Mouse (Mus musculus) midbrain, embryonic 11.5 days (tissue): Measurements from ENCODE around the gene Esrrg. TPM values are rescaled to one million over a fixed set of nuclear protein-coding genes. Genes with fewer than 3 reads are reported as not detected.

ENCODE experiments used
- ATAC-seq: fragments of 200-750 bp; cut with Nextera tagmentation; 2 replicates; pipeline ENCODE4 v1.8.0; 2017; ENCODE audit warnings: moderate TSS enrichment, moderate library complexity; ENCODE audit not compliant: low FRiP score
- DNase-seq: peaks from one replicate; pipeline ENCODE4 v3.0.0; 2015; ENCODE audit warnings: low spot score; ENCODE audit errors: missing footprints
- H3K27ac ChIP-seq: fragments of 300-500 bp; sonication (generic); 2 replicates; pipeline ENCODE4 v1.5.1; 2014; ENCODE audit warnings: low read depth, low read length
- H3K27me3 ChIP-seq: fragments of 300-500 bp; sonication (generic); 2 replicates; pipeline ENCODE4 v1.6.1; 2014; ENCODE audit warnings: mild to moderate bottlenecking, low read length, moderate library complexity, mixed read lengths; ENCODE audit not compliant: control insufficient read depth, insufficient read depth
- H3K36me3 ChIP-seq: fragments of 300-500 bp; sonication (generic); 2 replicates; pipeline ENCODE4 v1.6.1; 2014; ENCODE audit warnings: mild to moderate bottlenecking, low read length, moderate library complexity, mixed read lengths; ENCODE audit not compliant: control insufficient read depth, insufficient read depth
- H3K4me1 ChIP-seq: fragments of 300-500 bp; sonication (generic); 2 replicates; pipeline ENCODE4 v1.6.1; 2014; ENCODE audit warnings: low read length; ENCODE audit not compliant: control insufficient read depth, insufficient read depth
- H3K4me2 ChIP-seq: fragments of 300-500 bp; sonication (generic); 2 replicates; pipeline ENCODE4 v1.6.1; 2014; ENCODE audit warnings: mild to moderate bottlenecking, moderate library complexity
- H3K4me3 ChIP-seq: fragments of 300-500 bp; sonication (generic); 2 replicates; pipeline ENCODE4 v1.5.1; 2014; ENCODE audit warnings: low read depth, low read length
- H3K9ac ChIP-seq: fragments of 300-500 bp; sonication (generic); 2 replicates; pipeline ENCODE4 v1.6.1; 2014; ENCODE audit warnings: low read length
- H3K9me3 ChIP-seq: fragments of 300-500 bp; sonication (generic); 2 replicates; pipeline ENCODE4 v1.6.1; 2016; ENCODE audit warnings: low read length; ENCODE audit not compliant: control insufficient read depth
- WGBS: fragments of 180-500 bp; shearing (Covaris S2); extraction: QIAGEN DNeasy Blood & Tissue Kit; methylation state at CpG from one replicate; pipeline ENCODE4 v1.1.7; 2014; 5-methylcytosine and 5-hydroxymethylcytosine counted together
- polyA plus RNA-seq: library from polyadenylated mRNA; unstranded; fragments of >200 nt; fragmentation: Nextera tagmentation; extraction: Ambion mirVana; gene quantifications from 2 replicates; pipeline ENCODE4 v1.2.1, GENCODE M21; 2014

The Esrrg gene
- polyA plus RNA-seq: 5.9 and 7.5 TPM in 2 replicates

DNA sequence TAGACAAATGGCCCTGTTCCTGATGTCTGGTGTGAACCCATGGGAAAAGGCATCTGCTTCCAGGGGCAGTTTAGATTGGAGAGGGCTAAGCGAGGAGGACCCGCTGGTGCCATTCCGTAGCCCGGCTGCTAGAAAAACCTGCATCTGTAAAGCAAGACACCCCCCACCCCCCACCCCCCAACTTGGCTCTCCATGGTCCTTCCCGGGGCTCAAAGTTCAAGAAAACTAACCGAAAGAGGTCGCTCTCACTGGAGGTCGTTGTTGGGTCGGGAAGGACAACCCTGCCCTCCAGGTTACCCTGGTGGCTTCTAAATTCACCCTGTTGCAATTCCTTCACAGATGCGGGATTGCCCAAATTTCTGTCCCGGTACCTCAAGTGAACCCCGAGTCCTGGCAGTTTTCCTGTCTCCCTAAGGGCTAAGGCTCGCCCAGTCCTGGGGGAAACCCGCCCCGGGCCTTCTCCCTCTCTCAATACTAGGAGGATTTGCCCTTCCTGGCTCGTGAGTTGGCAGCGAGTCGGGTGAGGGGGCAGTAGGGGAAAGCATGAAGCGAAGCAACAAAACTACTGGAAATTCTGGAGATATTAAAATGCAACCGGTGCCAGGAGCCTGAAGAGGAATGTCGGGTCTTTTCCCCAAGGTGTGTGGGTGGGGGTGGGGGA lies at the start of gene Esrrg:
Esrrg (plus strand) TSS at position 531 of the 661 bp plus-strand sequence.
- WGBS: under 1% methylated on average over 21 of the region's 21 CpGs
- H3K36me3 ChIP-seq: no peaks in the 10 kb centered on the region

DNA sequence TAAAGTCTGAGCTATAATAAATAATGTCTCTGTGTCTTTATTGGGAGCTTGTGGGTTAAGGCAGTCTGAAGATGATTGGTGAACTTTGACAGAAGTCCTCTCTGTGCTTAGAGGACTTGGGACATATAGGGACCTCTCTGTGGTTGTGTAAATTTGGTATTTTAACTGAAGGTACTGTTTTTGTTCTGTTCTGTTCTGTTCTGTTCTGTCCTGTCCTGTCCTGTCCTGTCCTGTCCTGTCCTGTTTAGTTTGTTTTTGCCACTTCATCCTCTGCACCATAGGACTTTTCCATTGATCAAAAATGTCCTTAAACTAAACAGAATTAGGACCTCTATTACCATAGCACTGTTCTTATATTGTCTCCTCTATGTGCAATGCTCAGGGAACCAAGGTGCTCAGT lies 24.6 kb upstream of the Esrrg start:
- Histone ChIP-seq H3K4me3 (no peak overlapping the region), H3K9ac (no peak overlapping the region), H3K36me3 (no peaks in the 10 kb centered on the region), H3K27me3 (no peaks in the 10 kb centered on the region), H3K4me1 (no peaks in the 10 kb centered on the region), H3K27ac (no peak overlapping the region), H3K4me2 (no peak overlapping the region), H3K9me3 (no peaks in the 10 kb centered on the region)
- DNase-seq (no peak), ATAC-seq (no peak)

More for the DNA sequence above, at the start of gene Esrrg:
- no peaks in the 10 kb centered on the region for H3K9me3 ChIP-seq
- peaks cover 32% of the 10 kb centered on the region for H3K4me1 ChIP-seq
- H3K4me2 ChIP-seq: peak within 1 kb of the TSS; percentile 84
- peaks cover 76% of the 10 kb centered on the region for H3K27me3 ChIP-seq
- peak within 1 kb of the TSS; percentile 44 for H3K4me3 ChIP-seq
- H3K27ac ChIP-seq: no peak within 1 kb of the TSS
- ATAC-seq (no peak), DNase-seq (peak; percentile 97)
- peak within 1 kb of the TSS; percentile 59 for H3K9ac ChIP-seq

DNA sequence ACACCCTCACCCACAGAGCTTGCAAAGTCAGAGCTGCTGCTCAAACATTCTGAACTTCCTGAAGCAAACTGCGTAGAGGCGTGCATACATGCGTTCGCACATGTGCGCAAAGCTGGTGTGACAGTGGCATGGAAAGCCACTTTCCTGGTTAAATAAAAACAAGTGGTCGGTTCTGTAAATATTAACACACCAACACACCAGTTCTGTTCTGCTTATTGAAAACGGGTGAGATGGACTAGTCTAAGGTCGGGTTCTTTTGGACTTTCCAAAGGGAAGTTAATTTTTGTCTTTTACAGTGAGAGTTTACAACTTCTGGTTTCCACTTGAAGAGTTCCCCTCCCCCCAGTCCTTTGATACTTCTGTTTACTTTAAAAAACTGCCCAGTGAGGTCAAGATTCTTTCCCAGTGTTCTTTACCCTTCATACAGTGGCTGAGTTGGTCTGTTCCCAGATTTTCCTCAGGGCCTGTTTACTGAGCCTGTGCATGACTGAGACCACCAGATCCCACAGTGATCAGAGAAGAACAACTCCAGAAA lies 22.0 kb upstream of the Esrrg start:
- 89% methylated on average over 8 of the region's 8 CpGs for WGBS

DNA sequence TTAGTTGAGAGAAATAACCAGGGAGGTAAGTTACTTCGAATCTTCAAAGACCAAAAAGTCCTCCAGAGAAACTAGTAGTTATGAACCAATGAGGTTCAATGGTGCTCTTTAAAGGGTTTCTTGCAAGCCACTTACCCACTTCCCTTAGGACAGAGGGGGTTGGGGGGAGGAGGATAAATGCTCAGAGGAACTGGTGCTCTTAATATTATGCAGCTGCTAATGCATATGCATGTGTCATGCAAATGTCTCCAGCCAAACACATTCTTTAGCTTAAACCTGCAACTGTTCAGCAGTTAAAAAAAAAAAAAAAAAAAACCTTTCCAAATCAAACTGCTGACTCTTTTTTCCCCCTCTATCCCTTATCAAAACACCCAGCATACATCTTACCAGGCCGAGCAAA lies 5.6 kb upstream of the Esrrg start:
- Histone ChIP-seq H3K4me2 (no peak overlapping the region), H3K4me3 (no peak overlapping the region), H3K9ac (no peak overlapping the region), H3K36me3 (no peaks in the 10 kb centered on the region), H3K27ac (no peak overlapping the region), H3K27me3 (peaks cover 46% of the 10 kb centered on the region), H3K4me1 (peaks cover 28% of the 10 kb centered on the region), H3K9me3 (no peaks in the 10 kb centered on the region)
- ATAC-seq: no peak
- DNase-seq: peak; percentile 77
- 44% methylated on average over 2 of the region's 2 CpGs for WGBS

More for the DNA sequence above, 22.0 kb upstream of the Esrrg start:
- no peaks in the 10 kb centered on the region for H3K4me1 ChIP-seq
- no peak overlapping the region for H3K27ac ChIP-seq
- H3K4me2 ChIP-seq: no peak overlapping the region
- ATAC-seq (no peak), DNase-seq (no peak)
- no peaks in the 10 kb centered on the region for H3K9me3 ChIP-seq
- no peak overlapping the region for H3K9ac ChIP-seq
- no peak overlapping the region for H3K4me3 ChIP-seq
- no peaks in the 10 kb centered on the region for H3K27me3 ChIP-seq
- no peaks in the 10 kb centered on the region for H3K36me3 ChIP-seq

GRCm38 (mm10) chr1:187604063-187604484 lies 4.5 kb upstream of the Esrrg start:
- H3K27me3 ChIP-seq: peaks cover 56% of the 10 kb centered on the region
- no peaks in the 10 kb centered on the region for H3K9me3 ChIP-seq
- DNase-seq (peak; percentile 92), ATAC-seq (no peak)
- no peak overlapping the region for H3K4me3 ChIP-seq
- H3K36me3 ChIP-seq: no peaks in the 10 kb centered on the region
- no peak overlapping the region for H3K27ac ChIP-seq
- WGBS: 2% methylated on average over 11 of the region's 11 CpGs
- H3K4me2 ChIP-seq: no peak overlapping the region
- H3K4me1 ChIP-seq: peaks cover 28% of the 10 kb centered on the region
- no peak overlapping the region for H3K9ac ChIP-seq

GRCm38 (mm10) chr1:187604691-187605310 lies 3.8 kb upstream of the Esrrg start:
- Histone ChIP-seq H3K36me3 (no peaks in the 10 kb centered on the region), H3K4me3 (no peak overlapping the region), H3K4me1 (peaks cover 29% of the 10 kb centered on the region), H3K9ac (no peak overlapping the region), H3K27ac (no peak overlapping the region), H3K4me2 (peak overlapping the region; percentile 42), H3K27me3 (peaks cover 62% of the 10 kb centered on the region), H3K9me3 (no peaks in the 10 kb centered on the region)
- ATAC-seq (no peak), DNase-seq (peak; percentile 93)
- 1% methylated on average over 24 of the region's 24 CpGs for WGBS

DNA sequence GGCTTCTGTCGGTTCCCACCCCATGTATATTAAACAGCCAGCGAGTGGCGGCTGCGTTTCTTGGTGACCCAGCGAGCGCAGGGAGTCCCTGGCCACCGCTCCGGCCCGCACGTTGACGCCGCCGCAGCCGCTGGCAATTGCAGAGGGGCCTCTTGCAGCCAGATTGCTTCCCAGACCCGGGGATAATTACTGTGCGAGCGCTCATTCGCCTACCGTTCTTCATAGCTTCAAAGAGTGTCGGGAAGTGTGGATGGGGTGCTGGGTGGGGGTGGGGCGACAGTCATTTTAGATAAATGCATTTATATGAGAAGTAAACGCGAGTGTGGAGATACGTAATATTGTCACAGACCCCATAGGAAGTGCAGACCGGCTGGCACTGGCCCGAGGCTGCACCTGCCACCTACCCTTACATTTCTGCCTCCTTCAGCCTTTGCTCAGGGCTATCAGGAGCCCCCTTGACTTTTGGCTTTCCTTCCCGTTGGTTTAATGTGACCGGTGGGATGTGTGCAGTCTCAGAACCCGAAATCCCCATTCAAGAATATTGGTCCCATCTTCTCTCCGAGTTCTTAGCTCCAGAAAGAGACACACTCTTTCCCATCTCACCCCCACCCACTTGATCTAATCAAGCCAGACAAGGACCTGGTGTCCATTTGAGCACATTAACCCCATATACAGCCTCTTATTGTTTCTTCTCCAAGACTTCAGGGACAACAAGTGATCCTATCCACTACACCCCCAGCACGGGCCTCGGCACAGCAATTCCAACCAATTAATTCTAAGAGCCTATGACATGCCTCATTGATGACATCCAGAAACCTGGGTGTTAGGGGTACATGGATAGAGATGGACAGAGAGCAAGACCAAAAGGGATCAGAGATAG lies 3.0 kb upstream of the Esrrg start:
- 2% methylated on average over 32 of the region's 32 CpGs for whole genome bisulfite sequencing
- H3K36me3 ChIP-seq: no peaks in the 10 kb centered on the region
- no peak overlapping the region for H3K27ac ChIP-seq
- peaks cover 32% of the 10 kb centered on the region for H3K4me1 ChIP-seq
- H3K27me3 ChIP-seq: peaks cover 70% of the 10 kb centered on the region
- H3K4me3 ChIP-seq: peak overlapping the region; percentile 8; the same call in 1 of the 2 replicates
- no peaks in the 10 kb centered on the region for H3K9me3 ChIP-seq
- no peak overlapping the region for H3K9ac ChIP-seq
- DNase-seq (peak; percentile 94), ATAC-seq (peak; percentile 39; the same call in 1 of the 2 replicates)
- peak overlapping the region; percentile 42 for H3K4me2 ChIP-seq

GRCm38 (mm10) chr1:187606271-187607040 lies 2.1 kb upstream of the Esrrg start:
- no peak overlapping the region for H3K9ac ChIP-seq
- no peak overlapping the region for H3K4me3 ChIP-seq
- WGBS: 1% methylated on average over 23 of the region's 23 CpGs
- H3K4me1 ChIP-seq: peaks cover 32% of the 10 kb centered on the region
- no peaks in the 10 kb centered on the region for H3K9me3 ChIP-seq
- DNase-seq: peak; percentile 95
- ATAC-seq: no peak
- H3K27me3 ChIP-seq: peaks cover 79% of the 10 kb centered on the region
- no peak overlapping the region for H3K27ac ChIP-seq
- no peak overlapping the region for H3K4me2 ChIP-seq
- no peaks in the 10 kb centered on the region for H3K36me3 ChIP-seq
